Mouse (Mus musculus) right cerebral cortex, postnatal 25 days (tissue): ENCODE results near the gene Olfr228.
"Not testable (repeated sequence)": the region's sequence is repeated elsewhere in the genome, so short reads cannot be mapped to it uniquely, and the experiment has no call there.

Experiments used
- DNase-seq: peaks from one replicate; pipeline ENCODE4 v3.0.0; 2022

Gene Olfr228

GRCm38 (mm10) chr2:86487286-86487685 lies at the start of gene Olfr228:
TSS of gene Olfr228 (minus strand) at chr2:86487386.
- no peak for DNase-seq

- DNase-seq: no peak
Measured at GRCm38 (mm10) chr2:86530991-86531390, 43.8 kb upstream of the Olfr228 start.

DNA sequence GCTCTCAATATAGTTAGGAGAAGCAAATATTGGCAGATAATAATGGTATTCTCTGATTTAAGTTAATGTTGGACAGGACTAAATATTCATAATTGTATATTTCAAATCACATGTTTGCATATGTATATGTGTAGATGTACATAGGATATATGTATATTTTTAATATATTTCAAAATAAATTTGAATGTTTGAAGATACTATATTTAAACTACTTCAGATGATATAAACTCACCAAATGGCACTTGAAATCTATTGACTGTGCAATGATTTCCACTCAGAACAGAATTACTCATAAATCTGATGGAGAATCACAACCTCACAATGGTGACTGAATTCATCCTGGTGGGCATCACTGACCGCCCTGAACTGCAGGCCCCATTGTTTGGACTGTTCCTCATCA lies 21.0 kb upstream of the Olfr228 start, which contains the start of gene Olfr1076:
Gene Olfr1076 (plus strand): TSS at position 301 of the 400 bp plus-strand sequence.
- DNase-seq: no peak

- peak; percentile 12 for DNase-seq
Measured at GRCm38 (mm10) chr2:86464442-86465109, 22.6 kb downstream of the Olfr228 start.

DNA sequence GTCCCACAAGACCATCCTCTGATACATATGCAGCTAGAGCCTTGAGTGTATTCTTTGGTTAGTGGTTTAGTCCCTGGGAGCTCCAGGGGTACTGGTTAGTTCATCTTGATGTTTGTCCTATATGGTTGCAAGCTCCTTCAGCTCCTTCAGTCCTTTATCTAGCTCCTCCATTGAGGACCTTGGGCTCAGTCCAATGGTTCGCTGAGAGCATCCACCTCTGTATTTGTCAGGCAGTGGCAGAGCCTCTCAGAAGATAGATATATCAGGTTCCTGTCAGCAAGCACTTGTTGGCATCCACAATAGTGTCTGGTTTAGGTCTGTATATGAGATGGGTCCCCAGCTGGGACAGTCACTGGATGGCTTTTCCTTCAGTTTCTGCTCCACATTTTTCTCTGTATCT lies 26.8 kb downstream of the Olfr228 start:
- DNase-seq: no peak

- no peak for DNase-seq
Measured at GRCm38 (mm10) chr2:86456169-86456568, 31.0 kb downstream of the Olfr228 start, which contains the start of gene Olfr1066. TSS of gene Olfr1066 (minus strand) at chr2:86456269.

GRCm38 (mm10) chr2:86450491-86450890 lies 36.7 kb downstream of the Olfr228 start, which contains the start of gene Olfr1065:
TSS of gene Olfr1065 (minus strand) at chr2:86450591.
- not testable (repeated sequence) for DNase-seq

- DNase-seq: not testable (repeated sequence)
Measured at GRCm38 (mm10) chr2:86442101-86442500, 45.1 kb downstream of the Olfr228 start.
